Mouse (Mus musculus) olfactory bulb, adult 2 months (tissue): ENCODE measurements around the gene Iqgap2.

Source experiments
- CTCF ChIP-seq: fragments of 200-500 bp; IDR thresholded peaks from 2 replicates; pipeline ENCODE4 v1.5.1; 2012; ENCODE audit warnings: low read depth, mild to moderate bottlenecking, low read length, moderate library complexity; ENCODE audit not compliant: insufficient read depth
- POLR2A ChIP-seq: fragments of 200-500 bp; IDR thresholded peaks from 2 replicates; pipeline ENCODE4 v1.6.1; 2012; ENCODE audit warnings: mild to moderate bottlenecking, low read depth, low read length, moderate library complexity; ENCODE audit not compliant: insufficient read depth

DNA sequence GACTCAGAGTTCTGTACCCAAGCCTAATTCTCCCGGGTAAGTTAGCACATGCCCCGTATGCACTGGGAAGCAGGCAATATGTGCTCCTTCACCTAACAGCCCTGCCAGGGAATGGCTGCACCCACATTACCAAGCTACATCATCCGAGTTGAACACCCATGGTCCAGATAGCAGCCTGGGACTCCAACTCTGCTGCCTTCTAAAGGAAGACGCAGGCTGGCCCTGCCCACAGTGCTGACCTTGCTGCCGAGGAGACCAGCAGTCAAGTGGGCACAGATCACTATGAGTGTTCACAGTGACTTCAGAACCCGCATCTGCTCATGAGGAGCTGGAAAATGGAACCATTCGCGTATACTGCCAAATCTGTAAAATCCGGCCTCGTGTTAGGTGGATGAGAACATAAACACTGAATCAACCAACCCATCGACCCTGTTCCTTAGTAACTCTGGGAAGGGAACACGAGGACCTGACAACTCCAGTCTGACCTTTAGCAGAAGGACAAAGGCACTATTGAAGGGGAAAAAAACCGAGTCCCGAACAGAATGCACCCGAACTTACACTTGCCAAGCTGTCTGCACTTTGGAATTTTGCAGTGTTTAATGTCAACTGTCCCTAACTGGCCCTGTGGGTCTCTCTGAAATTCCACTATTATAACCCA lies 109.3 kb downstream of the Iqgap2 start:
- TF ChIP-seq POLR2A, result no peak
- no peak for TF ChIP-seq CTCF
